ENCODE assay signal across 9 mouse cellular contexts in genomic region chr4:62262276-62262675, GRCm38 (mm10). TPM values are rescaled to one million over a fixed set of nuclear protein-coding genes. Genes with fewer than 3 reads are reported as not detected.
DNase-seq lines count a peak whose midpoint lies in the region; ATAC-seq and TF ChIP-seq lines count a peak whose summit lies in the region.
"Had no signal": no experiment of that assay in that cellular context is flagged by ENCODE, and none has a peak within 500 bp of the region (broad histone marks: within the 10 kb centered on the region; RNA-seq: fewer than 3 reads in every experiment).

Slc31a2 (plus strand) TSS chr4:62262562.

- no peak for TF ChIP-seq POLR2A in liver, adult 2 months (IDR thresholded peaks at IDR 0.05; ENCODE audit: extremely low read depth, insufficient read depth, low read length)

- H3K4me3 ChIP-seq in liver, adult 2 months (ENCODE audit: insufficient read depth, low read depth, low read length), result no peak within 1 kb of the TSS
- H3K4me3 ChIP-seq in liver, embryonic 11.5 days (ENCODE audit: low read depth, low read length), result no peak within 1 kb of the TSS
- H3K4me3 ChIP-seq in heart, postnatal 0 days (ENCODE audit: low read depth, low read length), result no peak within 1 kb of the TSS
- H3K4me3 ChIP-seq in midbrain, embryonic 13.5 days (replicated peaks), result no peak within 1 kb of the TSS
- H3K4me3 ChIP-seq: megakaryocyte, embryonic 14.5 days had no signal

- no peak within 1 kb of the TSS for H3K4me2 ChIP-seq in liver, embryonic 11.5 days
- H3K4me2 ChIP-seq in heart, postnatal 0 days (ENCODE audit: low read depth, low read length), result no peak within 1 kb of the TSS
- H3K4me2 ChIP-seq in midbrain, embryonic 13.5 days (replicated peaks), result no peak within 1 kb of the TSS

- no peaks in the 10 kb centered on the region for H3K36me3 ChIP-seq in liver, adult 2 months (ENCODE audit: control insufficient read depth, insufficient read depth, low read length)
- H3K36me3 ChIP-seq in liver, embryonic 11.5 days (ENCODE audit: control insufficient read depth, insufficient read depth, low read length), result no peaks in the 10 kb centered on the region
- H3K36me3 ChIP-seq in heart, postnatal 0 days (replicated peaks; ENCODE audit: control insufficient read depth, insufficient read depth, low read length), result no peaks in the 10 kb centered on the region
- H3K36me3 ChIP-seq in midbrain, embryonic 13.5 days, result no peaks in the 10 kb centered on the region

- ATAC-seq in liver, embryonic 11.5 days (replicated peaks; ENCODE audit: low FRiP score), result no peak
- ATAC-seq in heart, postnatal 0 days (ENCODE audit: insufficient read depth, low read depth), result no peak
- no peak for ATAC-seq in midbrain, embryonic 13.5 days
- no peak for ATAC-seq in activated CD4-positive, CD25-positive, alpha-beta regulatory T cell, adult 4 months

- no peak within 1 kb of the TSS for H3K9ac ChIP-seq in liver, adult 2 months (ENCODE audit: low read depth, low read length)
- no peak within 1 kb of the TSS for H3K9ac ChIP-seq in liver, embryonic 11.5 days (ENCODE audit: low read depth, low read length)
- H3K9ac ChIP-seq in heart, postnatal 0 days (replicated peaks; ENCODE audit: low read depth, low read length), result no peak within 1 kb of the TSS
- H3K9ac ChIP-seq in midbrain, embryonic 13.5 days (replicated peaks), result no peak within 1 kb of the TSS

- 35% methylated on average over 2 of the region's 2 CpGs for WGBS in liver, adult 2 months
- WGBS in liver, embryonic 11.5 days, result 41% methylated on average over 2 of the region's 2 CpGs
- WGBS in heart, postnatal 0 days, result 36% methylated on average over 2 of the region's 2 CpGs
- 51% methylated on average over 2 of the region's 2 CpGs for WGBS in midbrain, embryonic 13.5 days

- no peaks in the 10 kb centered on the region for H3K4me1 ChIP-seq in liver, adult 2 months (ENCODE audit: control insufficient read depth, insufficient read depth, low read length)
- H3K4me1 ChIP-seq in liver, embryonic 11.5 days (replicated peaks; ENCODE audit: control insufficient read depth, insufficient read depth, low read length), result no peaks in the 10 kb centered on the region
- no peaks in the 10 kb centered on the region for H3K4me1 ChIP-seq in heart, postnatal 0 days (ENCODE audit: control insufficient read depth, insufficient read depth)
- no peaks in the 10 kb centered on the region for H3K4me1 ChIP-seq in midbrain, embryonic 13.5 days (replicated peaks)
- H3K4me1 ChIP-seq: megakaryocyte, embryonic 14.5 days had no signal

- no peaks in the 10 kb centered on the region for H3K79me2 ChIP-seq in liver, adult 2 months (ENCODE audit: control insufficient read depth, insufficient read depth, low read length)

- H3K27ac ChIP-seq in liver, adult 2 months (replicated peaks; ENCODE audit: insufficient read depth, low read depth, low read length), result no peak within 1 kb of the TSS
- no peak within 1 kb of the TSS for H3K27ac ChIP-seq in liver, embryonic 11.5 days (ENCODE audit: low read depth, low read length)
- H3K27ac ChIP-seq in heart, postnatal 0 days (ENCODE audit: low read depth), result no peak within 1 kb of the TSS
- no peak within 1 kb of the TSS for H3K27ac ChIP-seq in midbrain, embryonic 13.5 days

- intact Hi-C loops in left cerebral cortex, postnatal 10 days (cut with DNase I), result no loop called here

- no peaks in the 10 kb centered on the region for H3K9me3 ChIP-seq in liver, embryonic 11.5 days (ENCODE audit: control insufficient read depth, low read length)
- no peaks in the 10 kb centered on the region for H3K9me3 ChIP-seq in heart, postnatal 0 days (replicated peaks; ENCODE audit: control insufficient read depth, low read length)
- no peaks in the 10 kb centered on the region for H3K9me3 ChIP-seq in midbrain, embryonic 13.5 days

- H3K27me3 ChIP-seq in liver, adult 2 months (ENCODE audit: control insufficient read depth, insufficient read depth, low read length), result no peaks in the 10 kb centered on the region
- no peaks in the 10 kb centered on the region for H3K27me3 ChIP-seq in liver, embryonic 11.5 days (replicated peaks; ENCODE audit: control insufficient read depth, insufficient read depth, low read length)
- H3K27me3 ChIP-seq in heart, postnatal 0 days (ENCODE audit: control insufficient read depth, insufficient read depth, low read length), result no peaks in the 10 kb centered on the region
- no peaks in the 10 kb centered on the region for H3K27me3 ChIP-seq in midbrain, embryonic 13.5 days
- H3K27me3 ChIP-seq: megakaryocyte, embryonic 14.5 days had no signal

- DNase-seq in liver, adult 2 months (ENCODE audit: extremely low read depth, low read depth, low spot score), result peak; percentile 17
- no peak for DNase-seq in liver, embryonic 11.5 days (ENCODE audit: low spot score)
- DNase-seq in adrenal gland, postnatal 4 days (ENCODE audit: low spot score in 2 of 2), result no peak
- DNase-seq in heart, postnatal 0 days (ENCODE audit: low spot score), result no peak
- no peak for DNase-seq in left cerebral cortex, postnatal 10 days (ENCODE audit: extremely low spot score in 1 of 2, low spot score in 2 of 2)
- DNase-seq in kidney, postnatal 4 days, result no peak

- TF ChIP-seq EP300 in heart, postnatal 0 days (IDR thresholded peaks at IDR 0.05; ENCODE audit: low read depth), result no peak

- TF ChIP-seq CTCF in liver, adult 2 months (IDR thresholded peaks at IDR 0.05; ENCODE audit: low read depth, low read length), result no peak
- TF ChIP-seq CTCF in heart, postnatal 0 days (IDR thresholded peaks at IDR 0.05; ENCODE audit: low read depth), result no peak

RNA-seq across cellular contexts. Expression of gene Slc31a2, which starts in this region (rescaled TPM):
- 9.7 and 10.2 TPM in 2 replicates for total RNA-seq in liver, adult 2 months (2014; rRNA removed)
- 9.3 and 12.8 TPM in 2 replicates for polyA plus RNA-seq in liver, adult 2 months (2012; rRNA removed)
- polyA plus RNA-seq in liver, embryonic 11.5 days (2014; fragmentation: Nextera tagmentation; extraction: Ambion mirVana), result 8.4 TPM in 2 replicates
- 10 to 100 TPM; 26.3 to 27.6 TPM for total RNA-seq in adrenal gland, postnatal 4 days (2021)
- total RNA-seq in heart, postnatal 0 days (2014; rRNA removed; ENCODE audit: low replicate concordance), result 31.4 and 33.2 TPM in 2 replicates
- polyA plus RNA-seq in heart, postnatal 0 days (2015; fragmentation: Nextera tagmentation; extraction: Ambion mirVana), result 15.6 and 16.7 TPM in 2 replicates
- 11.4 and 12.5 TPM in 2 replicates for polyA plus RNA-seq in midbrain, embryonic 13.5 days (2015; fragmentation: Nextera tagmentation; extraction: Ambion mirVana)
- total RNA-seq in left cerebral cortex, postnatal 10 days (2021), result 1 to 10 TPM; 8.5 to 9.4 TPM
- 1 to 10 TPM; 7.0 to 9.7 TPM for polyA plus RNA-seq in activated CD4-positive, CD25-positive, alpha-beta regulatory T cell, adult 4 months (2017; shearing (Covaris generic))
